Mouse (Mus musculus) kidney, postnatal 25 days (tissue): Measurements from ENCODE around the gene Olfr896-ps1.

Experiments used
- DNase-seq, 2 experiments: peaks; one replicate each; pipeline ENCODE4 v3.0.0; 2021; ENCODE audit warnings: mixed read lengths in 2 of 2

The Olfr896-ps1 gene

DNA sequence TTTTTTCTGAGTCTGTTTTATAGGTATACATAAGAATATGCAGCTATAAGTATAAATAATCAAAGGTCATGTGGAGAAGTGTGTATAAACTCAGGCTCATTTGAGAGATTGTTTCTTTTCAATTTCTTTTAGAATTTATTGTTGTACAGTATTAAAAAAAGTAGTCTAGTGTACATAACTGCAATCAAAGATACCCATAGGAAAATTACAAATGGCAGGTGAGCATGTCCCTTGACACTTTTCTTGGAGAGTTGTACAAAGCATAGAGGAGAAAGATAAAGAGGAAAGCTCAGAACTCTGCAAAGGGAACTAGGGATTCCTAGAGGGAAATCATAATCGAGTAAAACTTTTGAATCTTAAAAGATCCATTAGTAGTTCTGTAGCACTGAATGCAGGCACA lies at the start of gene Olfr896-ps1:
Olfr896-ps1 (plus strand) TSS at position 301 of the 400 bp plus-strand sequence.
- DNase-seq: no peak

DNA sequence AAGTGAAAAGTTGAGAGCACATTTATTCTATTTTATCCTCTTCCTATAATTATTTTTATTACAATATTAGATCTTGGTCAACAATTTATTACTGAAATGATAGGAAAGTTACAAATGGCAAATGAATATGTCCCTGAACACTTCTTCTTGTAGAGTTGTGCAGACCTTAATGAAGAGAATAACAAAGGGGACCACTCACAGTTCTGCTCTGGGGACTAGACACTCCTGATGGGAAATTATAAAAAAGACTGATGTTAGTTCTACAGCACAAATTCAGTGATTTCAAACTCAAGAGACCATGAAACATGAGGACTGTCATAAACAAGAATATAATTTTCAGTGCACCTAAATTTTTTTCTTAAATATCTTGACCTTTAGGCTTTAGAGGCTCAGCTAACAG lies 38.4 kb upstream of the Olfr896-ps1 start, which contains the start of gene Olfr143:
Olfr143 (plus strand) TSS at position 301 of the 400 bp plus-strand sequence.
- no peak for DNase-seq

DNA sequence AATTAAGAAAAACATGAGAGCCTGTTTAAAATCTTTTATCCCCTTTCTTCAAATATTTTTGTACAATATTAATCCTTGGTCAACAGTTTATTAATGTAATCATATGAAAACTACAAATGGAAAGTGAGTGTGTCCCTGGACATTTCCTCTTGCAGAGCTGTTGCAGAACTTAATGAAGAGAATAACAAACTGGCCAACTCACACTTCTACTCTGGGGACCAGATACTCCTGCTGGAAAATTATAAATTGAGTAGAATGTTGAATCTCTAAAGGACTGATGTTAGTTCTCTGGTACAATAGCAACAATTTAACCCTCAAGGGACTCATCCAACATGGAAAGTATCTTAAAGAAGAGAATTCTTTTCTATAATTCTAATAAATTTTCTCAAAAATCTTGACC lies 23.4 kb upstream of the Olfr896-ps1 start, which contains the start of gene Olfr895:
Olfr895 (plus strand) TSS at position 301 of the 400 bp plus-strand sequence.
- no peak for DNase-seq

DNA sequence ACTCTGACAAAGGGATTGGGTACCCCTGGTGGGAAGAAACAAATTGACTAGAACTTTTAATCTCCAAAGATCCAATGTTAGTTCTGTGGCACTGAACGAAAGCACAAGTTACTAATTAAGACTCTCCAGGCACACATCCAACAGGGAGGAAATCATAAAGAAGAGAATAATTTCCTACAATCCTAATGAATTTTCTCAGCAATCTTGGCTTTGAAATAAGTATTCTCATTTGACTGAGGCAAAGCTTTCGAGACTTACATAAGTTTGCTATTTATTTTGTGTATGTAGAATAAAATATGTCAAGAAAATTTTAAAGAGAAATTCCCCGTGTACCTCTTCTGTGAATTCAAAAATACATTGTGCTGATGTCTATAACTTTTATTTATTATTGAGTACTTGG lies 37.9 kb downstream of the Olfr896-ps1 start, which contains the start of gene Olfr25:
Olfr25 (plus strand) TSS at position 301 of the 400 bp plus-strand sequence.
- no peak for DNase-seq
